Mouse (Mus musculus) CH12.LX (cell line): ENCODE measurements at regions not wholly inside any gene's neighbourhood (a gene's known extent, or its start where the extent isn't known, plus 50 kb on each side); places are given as distances from the start of the nearest gene placed in this dataset.

Source experiments
- CHD1 ChIP-seq: IDR thresholded peaks from 2 replicates; pipeline ENCODE4 v1.6.1; 2012; ENCODE audit warnings: low read depth, low read length, improper control_type of control experiment, inconsistent platforms
- CTCF ChIP-seq, 2 experiments: IDR thresholded peaks in 1 of 2; conservative IDR thresholded peaks in 1 of 2; 2 replicates each; pipeline ENCODE4 v1.5.1; 2011 to 2012; ENCODE audit warnings: low read depth in 2 of 2, low read length in 2 of 2, improper control_type of control experiment in 1 of 2, inconsistent platforms in 1 of 2, mild to moderate bottlenecking in 1 of 2, moderate library complexity in 1 of 2
- E2F4 ChIP-seq: IDR thresholded peaks from 2 replicates; pipeline ENCODE4 v1.6.1; 2011; ENCODE audit warnings: low read depth, low read length, improper control_type of control experiment; ENCODE audit not compliant: insufficient replicate concordance
- EP300 ChIP-seq: IDR thresholded peaks from 2 replicates; pipeline ENCODE4 v1.6.1; 2011; ENCODE audit warnings: low read length, improper control_type of control experiment
- ETS1 ChIP-seq: conservative IDR thresholded peaks from 2 replicates; pipeline ENCODE4 v1.6.1; 2012; ENCODE audit warnings: low read depth, mild to moderate bottlenecking, inconsistent platforms, low read length, improper control_type of control experiment, moderate library complexity
- JUN ChIP-seq: IDR thresholded peaks from 2 replicates; pipeline ENCODE4 v1.6.1; 2011; ENCODE audit warnings: low read depth, mild to moderate bottlenecking, low read length, improper control_type of control experiment, moderate library complexity; ENCODE audit not compliant: insufficient read depth
- KAT2A ChIP-seq: IDR thresholded peaks from 2 replicates; pipeline ENCODE4 v1.6.1; 2012; ENCODE audit warnings: low read length, improper control_type of control experiment, inconsistent platforms; ENCODE audit not compliant: insufficient replicate concordance
- MAFK ChIP-seq: IDR thresholded peaks from 2 replicates; pipeline ENCODE4 v1.6.1; 2011; ENCODE audit warnings: low read length, improper control_type of control experiment; ENCODE audit not compliant: insufficient replicate concordance
- MEF2A ChIP-seq: IDR thresholded peaks from 2 replicates; pipeline ENCODE4 v1.6.1; 2014; ENCODE audit warnings: low read depth, mild to moderate bottlenecking, inconsistent platforms, low read length, improper control_type of control experiment, borderline replicate concordance
- NRF1 ChIP-seq: IDR thresholded peaks from 2 replicates; pipeline ENCODE4 v1.6.1; 2014; ENCODE audit warnings: low read depth, mild to moderate bottlenecking, inconsistent platforms, low read length, improper control_type of control experiment, moderate library complexity
- POLR2A ChIP-seq: IDR thresholded peaks from 2 replicates; pipeline ENCODE4 v1.6.1; 2011; ENCODE audit warnings: low read depth, mild to moderate bottlenecking, improper control_type of control experiment, low read length
- POLR2AphosphoS2 ChIP-seq: IDR thresholded peaks from 2 replicates; pipeline ENCODE4 v1.6.1; 2011; ENCODE audit warnings: low read depth, low read length, improper control_type of control experiment
- RAD21 ChIP-seq: IDR thresholded peaks from 2 replicates; pipeline ENCODE4 v1.6.1; 2011; ENCODE audit warnings: low read depth, mild to moderate bottlenecking, low read length, improper control_type of control experiment, moderate library complexity
- USF1 ChIP-seq: IDR thresholded peaks from 2 replicates; pipeline ENCODE4 v1.6.1; 2014; ENCODE audit warnings: low read depth, mild to moderate bottlenecking, inconsistent platforms, low read length, improper control_type of control experiment

GRCm38 (mm10) chr13:53911846-53912245 lies 143.7 kb downstream of the Drd1 start:
- TF ChIP-seq CTCF (conservative IDR thresholded peaks at IDR 0.05 in 1 of 2, IDR thresholded peaks at IDR 0.05 in 1 of 2; ENCODE audit: low read depth in 2 of 2, low read length in 2 of 2) = no peak
- no peak for TF ChIP-seq POLR2A
- no peak for TF ChIP-seq ETS1
- TF ChIP-seq RAD21 = no peak
- no peak for TF ChIP-seq CHD1
- TF ChIP-seq MEF2A = no peak
- TF ChIP-seq JUN = no peak
- TF ChIP-seq POLR2AphosphoS2 = no peak
- TF ChIP-seq MAFK = no peak
- no peak for TF ChIP-seq EP300
- no peak for TF ChIP-seq KAT2A
- TF ChIP-seq E2F4 = no peak
- no peak for TF ChIP-seq USF1
- TF ChIP-seq NRF1 = no peak
